In genomic region chr4:139078313-139078712, GRCm38 (mm10) we compare ENCODE assay signal across 10 mouse cellular contexts. TPM values are rescaled to one million over a fixed set of nuclear protein-coding genes. Genes with fewer than 3 reads are reported as not detected.
A peak's percentile ranks its signal among the peaks of the same experiment; 100 is the strongest.
DNase-seq lines count a peak whose midpoint lies in the region; ATAC-seq and TF ChIP-seq lines count a peak whose summit lies in the region.
"Had no signal": no experiment of that assay in that cellular context is flagged by ENCODE, and none has a peak within 500 bp of the region (broad histone marks: within the 10 kb centered on the region; RNA-seq: fewer than 3 reads in every experiment).

No protein-coding gene starts in this region.

- H3K9me3 ChIP-seq in kidney, embryonic 15.5 days (replicated peaks) = no peaks in the 10 kb centered on the region
- no peaks in the 10 kb centered on the region for H3K9me3 ChIP-seq in forebrain, embryonic 12.5 days
- H3K9me3 ChIP-seq in neural tube, embryonic 15.5 days (replicated peaks) = no peaks in the 10 kb centered on the region
- H3K9me3 ChIP-seq: embryonic facial prominence, embryonic 12.5 days had no signal

- no peak for TF ChIP-seq POLR2A in kidney, adult 2 months (IDR thresholded peaks at IDR 0.05; ENCODE audit: low read depth, low read length)

- no peak for ATAC-seq in kidney, embryonic 15.5 days (replicated peaks; ENCODE audit: low FRiP score)
- ATAC-seq in forebrain, embryonic 12.5 days (ENCODE audit: low FRiP score) = no peak
- no peak for ATAC-seq in neural tube, embryonic 15.5 days (ENCODE audit: low FRiP score)
- ATAC-seq: hindbrain, embryonic 16.5 days had no signal

- H3K4me3 ChIP-seq in kidney, adult 2 months (ENCODE audit: insufficient read depth, low read depth, low read length) = no peak overlapping the region
- H3K4me3 ChIP-seq in kidney, embryonic 15.5 days (replicated peaks) = no peak overlapping the region
- no peak overlapping the region for H3K4me3 ChIP-seq in forebrain, embryonic 12.5 days (replicated peaks)
- H3K4me3 ChIP-seq in neural tube, embryonic 15.5 days (replicated peaks) = no peak overlapping the region
- H3K4me3 ChIP-seq: embryonic facial prominence, embryonic 12.5 days had no signal

- no peaks in the 10 kb centered on the region for H3K4me1 ChIP-seq in kidney, adult 2 months (ENCODE audit: control insufficient read depth, insufficient read depth, low read length)
- H3K4me1 ChIP-seq in kidney, embryonic 15.5 days = peaks cover 31% of the 10 kb centered on the region
- peaks cover 29% of the 10 kb centered on the region for H3K4me1 ChIP-seq in forebrain, embryonic 12.5 days
- H3K4me1 ChIP-seq in neural tube, embryonic 15.5 days = peaks cover 42% of the 10 kb centered on the region

- peak; percentile 63 for DNase-seq in kidney, adult 2 months
- DNase-seq in 416B (ENCODE audit: low read depth) (peak; percentile 74), ES-CJ7 (ENCODE audit: low read depth, low spot score) (peak; percentile 69)
- peak; percentile 62 for DNase-seq in forelimb bud, embryonic 11.5 days (ENCODE audit: low read depth, low spot score)
- DNase-seq in frontal cortex, postnatal 10 days (ENCODE audit: low spot score in 2 of 2) = no peak

- H3K27me3 ChIP-seq in kidney, adult 2 months (replicated peaks; ENCODE audit: control insufficient read depth, insufficient read depth, low read length) = peaks cover 9% of the 10 kb centered on the region; the same call in 1 of the 2 replicates
- peaks cover 47% of the 10 kb centered on the region for H3K27me3 ChIP-seq in kidney, embryonic 15.5 days
- H3K27me3 ChIP-seq in forebrain, embryonic 12.5 days = peaks cover 48% of the 10 kb centered on the region
- H3K27me3 ChIP-seq in neural tube, embryonic 15.5 days (replicated peaks) = peaks cover 41% of the 10 kb centered on the region

- no peak overlapping the region for H3K4me2 ChIP-seq in kidney, embryonic 15.5 days
- no peak overlapping the region for H3K4me2 ChIP-seq in forebrain, embryonic 12.5 days
- H3K4me2 ChIP-seq in neural tube, embryonic 15.5 days = no peak overlapping the region
- H3K4me2 ChIP-seq: embryonic facial prominence, embryonic 12.5 days had no signal

- H3K9ac ChIP-seq in kidney, embryonic 15.5 days = no peak overlapping the region
- no peak overlapping the region for H3K9ac ChIP-seq in forebrain, embryonic 12.5 days
- H3K9ac ChIP-seq in neural tube, embryonic 15.5 days (replicated peaks) = no peak overlapping the region
- H3K9ac ChIP-seq: embryonic facial prominence, embryonic 12.5 days had no signal

- WGBS in kidney, adult 2 months = 25% methylated on average over 2 of the region's 2 CpGs
- 34% methylated on average over 2 of the region's 2 CpGs for WGBS in kidney, embryonic 15.5 days
- 33% methylated on average over 2 of the region's 2 CpGs for WGBS in forebrain, embryonic 12.5 days
- 22% methylated on average over 2 of the region's 2 CpGs for WGBS in neural tube, embryonic 15.5 days

- TF ChIP-seq CTCF in kidney, adult 2 months (conservative IDR thresholded peaks at IDR 0.05; ENCODE audit: insufficient read depth, insufficient read length, low read depth, low read length) = peak; percentile 56

- no peaks in the 10 kb centered on the region for H3K36me3 ChIP-seq in kidney, adult 2 months (ENCODE audit: control insufficient read depth, insufficient read depth, low read length)
- H3K36me3 ChIP-seq in kidney, embryonic 15.5 days = no peaks in the 10 kb centered on the region
- no peaks in the 10 kb centered on the region for H3K36me3 ChIP-seq in forebrain, embryonic 12.5 days (replicated peaks)
- H3K36me3 ChIP-seq in neural tube, embryonic 15.5 days = no peaks in the 10 kb centered on the region

- H3K27ac ChIP-seq in kidney, adult 2 months (ENCODE audit: insufficient read depth, low read depth, low read length) = no peak overlapping the region
- no peak overlapping the region for H3K27ac ChIP-seq in kidney, embryonic 15.5 days
- H3K27ac ChIP-seq in forebrain, embryonic 12.5 days = no peak overlapping the region
- H3K27ac ChIP-seq in neural tube, embryonic 15.5 days (replicated peaks) = no peak overlapping the region
- H3K27ac ChIP-seq: embryonic facial prominence, embryonic 12.5 days had no signal

RNA-seq across cellular contexts. Expression of gene Htr6, which starts 2.9 kb away (rescaled TPM):
- not detected in 2 replicates for polyA plus RNA-seq in kidney, adult 2 months (2012; rRNA removed)
- polyA plus RNA-seq in kidney, embryonic 15.5 days (2015; fragmentation: Nextera tagmentation; extraction: Ambion mirVana) = not detected in 2 replicates
- polyA plus RNA-seq in forebrain, embryonic 12.5 days (2016; fragmentation: Nextera tagmentation; extraction: Ambion mirVana) = 0.18 TPM in 1 of 2 replicates, not detected in the other
- polyA plus RNA-seq in neural tube, embryonic 15.5 days (2015; fragmentation: Nextera tagmentation; extraction: Ambion mirVana) = 0.80 and 1.0 TPM in 2 replicates

RNA-seq across cellular contexts. Expression of gene Nbl1, which starts 14.5 kb away (rescaled TPM):
- polyA plus RNA-seq in kidney, adult 2 months (2012; rRNA removed) = 35.7 and 42.9 TPM in 2 replicates
- 28.4 and 35.7 TPM in 2 replicates for polyA plus RNA-seq in kidney, embryonic 15.5 days (2015; fragmentation: Nextera tagmentation; extraction: Ambion mirVana)
- polyA plus RNA-seq in forebrain, embryonic 12.5 days (2016; fragmentation: Nextera tagmentation; extraction: Ambion mirVana) = 22.5 and 26.7 TPM in 2 replicates
- 47.9 and 51.2 TPM in 2 replicates for polyA plus RNA-seq in neural tube, embryonic 15.5 days (2015; fragmentation: Nextera tagmentation; extraction: Ambion mirVana)

RNA-seq across cellular contexts. Expression of gene Minos1, which starts 52.6 kb away (rescaled TPM):
- 100 and 157 TPM in 2 replicates for polyA plus RNA-seq in kidney, adult 2 months (2012; rRNA removed)
- polyA plus RNA-seq in kidney, embryonic 15.5 days (2015; fragmentation: Nextera tagmentation; extraction: Ambion mirVana) = 522 and 595 TPM in 2 replicates
- 416 and 438 TPM in 2 replicates for polyA plus RNA-seq in forebrain, embryonic 12.5 days (2016; fragmentation: Nextera tagmentation; extraction: Ambion mirVana)
- polyA plus RNA-seq in neural tube, embryonic 15.5 days (2015; fragmentation: Nextera tagmentation; extraction: Ambion mirVana) = 440 and 466 TPM in 2 replicates

Comparison
In these comparisons a context has a peak if more than half of its experiments do, and no peak if none do; other contexts are left out.
1. DNase-seq: peak in kidney, adult 2 months (single experiment), 416B (single experiment), ES-CJ7 (single experiment) and forelimb bud, embryonic 11.5 days (single experiment); none in frontal cortex, postnatal 10 days (0 of 2).